Mouse (Mus musculus) thymus, adult 2 months (tissue): ENCODE results near the gene Adprm. TPM values are rescaled to one million over a fixed set of nuclear protein-coding genes. Genes with fewer than 3 reads are reported as not detected.
A peak's percentile ranks its signal among the peaks of the same experiment; 100 is the strongest.

Source experiments
- DNase-seq: peaks from one replicate; pipeline ENCODE4 v3.0.0; 2021
- H3K27ac ChIP-seq: fragments of 200-500 bp; 2 replicates; pipeline ENCODE4 v1.5.1; 2012; ENCODE audit warnings: low read length, control low read depth; ENCODE audit not compliant: control insufficient read depth, insufficient read depth
- H3K27me3 ChIP-seq: fragments of 200-500 bp; 2 replicates; pipeline ENCODE4 v1.6.1; 2012; ENCODE audit warnings: mild to moderate bottlenecking, low read length, moderate library complexity, mixed read lengths; ENCODE audit not compliant: control insufficient read depth, insufficient read depth
- H3K36me3 ChIP-seq: fragments of 200-500 bp; 2 replicates; pipeline ENCODE4 v1.6.1; 2012; ENCODE audit warnings: mild to moderate bottlenecking, low read length, moderate library complexity; ENCODE audit not compliant: control insufficient read depth, insufficient read depth
- H3K4me1 ChIP-seq: fragments of 200-500 bp; replicated peaks from 2 replicates; pipeline ENCODE4 v1.6.1; 2012; ENCODE audit warnings: low read length; ENCODE audit not compliant: control insufficient read depth, insufficient read depth
- H3K4me3 ChIP-seq: fragments of 200-500 bp; 2 replicates; pipeline ENCODE4 v1.5.1; 2012; ENCODE audit warnings: mild to moderate bottlenecking, low read length, control low read depth, moderate library complexity; ENCODE audit not compliant: control insufficient read depth, insufficient read depth
- CTCF ChIP-seq: fragments of 200-500 bp; IDR thresholded peaks from 2 replicates; pipeline ENCODE4 v1.5.1; 2012; ENCODE audit warnings: mild to moderate bottlenecking, control low read depth, low read length, moderate library complexity, borderline replicate concordance; ENCODE audit not compliant: control insufficient read depth, poor library complexity, insufficient read depth; ENCODE audit errors: extremely low read depth
- POLR2A ChIP-seq: fragments of 200-500 bp; IDR thresholded peaks from 2 replicates; pipeline ENCODE4 v1.6.1; 2012; ENCODE audit warnings: mild to moderate bottlenecking, low read length, control low read depth, moderate library complexity; ENCODE audit not compliant: control insufficient read depth, poor library complexity, insufficient read depth; ENCODE audit errors: extremely low read depth
- WGBS: fragments of 180-500 bp; shearing (Covaris S2); methylation state at CpG from one replicate; pipeline ENCODE4 v1.1.7; 2018; 5-methylcytosine and 5-hydroxymethylcytosine counted together
- polyA plus RNA-seq: library from polyadenylated mRNA; depleted of rRNA; stranded (reverse); fragments of >200 nt; gene quantifications from 2 replicates; pipeline ENCODE4 v1.2.3, GENCODE M21; 2012

The Adprm gene
- polyA plus RNA-seq, 1 experiment: 26.2 TPM

GRCm38 (mm10) chr11:67062726-67063125 is 10.3 kb upstream of the Adprm start:
- Histone ChIP-seq H3K4me1 (no peaks in the 10 kb centered on the region), H3K27me3 (no peaks in the 10 kb centered on the region), H3K36me3 (peaks cover 56% of the 10 kb centered on the region), H3K27ac (no peak overlapping the region), H3K4me3 (no peak overlapping the region)
- no peak for DNase-seq
- TF ChIP-seq CTCF: no peak
- no peak for TF ChIP-seq POLR2A
- WGBS: 96% methylated on average over 3 of the region's 3 CpGs

- DNase-seq: no peak
- TF ChIP-seq POLR2A (no peak), CTCF (no peak)
- no peaks in the 10 kb centered on the region for H3K4me1 ChIP-seq
- H3K36me3 ChIP-seq: peaks cover 68% of the 10 kb centered on the region
- no peaks in the 10 kb centered on the region for H3K27me3 ChIP-seq
- H3K27ac ChIP-seq: no peak overlapping the region
- no peak overlapping the region for H3K4me3 ChIP-seq
- 100% methylated on average over 2 of the region's 2 CpGs for WGBS
Observed at GRCm38 (mm10) chr11:67061311-67061710, 8.9 kb upstream of the Adprm start.

- Histone ChIP-seq H3K27ac (no peak overlapping the region), H3K4me3 (no peak overlapping the region), H3K36me3 (peaks cover 40% of the 10 kb centered on the region), H3K27me3 (no peaks in the 10 kb centered on the region), H3K4me1 (no peaks in the 10 kb centered on the region)
- DNase-seq: no peak
- TF ChIP-seq POLR2A: no peak
- no peak for TF ChIP-seq CTCF
- 89% methylated on average over 8 of the region's 8 CpGs for WGBS
Observed at GRCm38 (mm10) chr11:67054754-67055365, 2.5 kb upstream of the Adprm start.

GRCm38 (mm10) chr11:67051676-67052320 is 596 bp downstream of the Adprm start:
- no peaks in the 10 kb centered on the region for H3K27me3 ChIP-seq
- H3K27ac ChIP-seq: peak overlapping the region; percentile 11; the same call in 1 of the 2 replicates
- no peak for TF ChIP-seq CTCF
- TF ChIP-seq POLR2A: no peak
- H3K4me3 ChIP-seq: peak overlapping the region; percentile 90
- H3K36me3 ChIP-seq: peaks cover 12% of the 10 kb centered on the region
- H3K4me1 ChIP-seq: no peaks in the 10 kb centered on the region
- 20% methylated on average over 16 of the region's 16 CpGs for WGBS
- DNase-seq: no peak

- 90% methylated on average over 3 of the region's 3 CpGs for WGBS
- Histone ChIP-seq H3K36me3 (peaks cover 6% of the 10 kb centered on the region), H3K4me1 (no peaks in the 10 kb centered on the region), H3K27me3 (no peaks in the 10 kb centered on the region), H3K4me3 (no peak overlapping the region), H3K27ac (no peak overlapping the region)
- DNase-seq: no peak
- TF ChIP-seq POLR2A: no peak
- TF ChIP-seq CTCF: no peak
Observed at GRCm38 (mm10) chr11:67049256-67049655, 3.1 kb downstream of the Adprm start.

- Histone ChIP-seq H3K27me3 (no peaks in the 10 kb centered on the region), H3K4me3 (no peak overlapping the region), H3K27ac (no peak overlapping the region), H3K4me1 (no peaks in the 10 kb centered on the region), H3K36me3 (peaks cover 6% of the 10 kb centered on the region)
- no peak for TF ChIP-seq CTCF
- no peak for TF ChIP-seq POLR2A
- WGBS: 82% methylated on average over 8 of the region's 8 CpGs
- DNase-seq: no peak
Observed at GRCm38 (mm10) chr11:67048496-67048895, 3.9 kb downstream of the Adprm start.
